Mouse (Mus musculus) MEL (cell line): ENCODE measurements at regions not wholly inside any gene's neighbourhood (a gene's known extent, or its start where the extent isn't known, plus 50 kb on each side); places are given as distances from the start of the nearest gene placed in this dataset.

Source experiments
- CTCF ChIP-seq, 3 experiments: IDR thresholded peaks in 2 of 3; conservative IDR thresholded peaks in 1 of 3; 2 replicates each; pipeline ENCODE4 v1.5.1; 2011 to 2012; ENCODE audit warnings: low read length in 3 of 3, low read depth in 2 of 3, mild to moderate bottlenecking in 2 of 3, improper control_type of control experiment in 1 of 3, inconsistent platforms in 1 of 3, mixed read lengths in 1 of 3, moderate library complexity in 1 of 3; ENCODE audit not compliant: control insufficient read depth in 1 of 3, insufficient read depth in 1 of 3, poor library complexity in 1 of 3, severe bottlenecking in 1 of 3
- E2F4 ChIP-seq: IDR thresholded peaks from 2 replicates; pipeline ENCODE4 v1.6.1; 2011; ENCODE audit warnings: low read depth, low read length, improper control_type of control experiment, borderline replicate concordance
- GABPA ChIP-seq: IDR thresholded peaks from 2 replicates; pipeline ENCODE4 v1.6.1; 2012; ENCODE audit warnings: low read depth, mild to moderate bottlenecking, inconsistent platforms, low read length, improper control_type of control experiment, moderate library complexity
- JUND ChIP-seq: IDR thresholded peaks from 2 replicates; pipeline ENCODE4 v1.6.1; 2011; ENCODE audit warnings: low read depth, mild to moderate bottlenecking, improper control_type of control experiment, low read length
- MAX ChIP-seq: IDR thresholded peaks from 2 replicates; pipeline ENCODE4 v1.6.1; 2011; ENCODE audit warnings: low read length, improper control_type of control experiment
- MXI1 ChIP-seq: IDR thresholded peaks from 2 replicates; pipeline ENCODE4 v1.6.1; 2011; ENCODE audit warnings: mild to moderate bottlenecking, low read depth, low read length, improper control_type of control experiment
- POLR2A ChIP-seq, 2 experiments: IDR thresholded peaks; 2 replicates each; pipeline ENCODE4 v1.6.1; 2011 to 2012; ENCODE audit warnings: low read length in 2 of 2, mild to moderate bottlenecking in 2 of 2, control low read depth in 1 of 2, improper control_type of control experiment in 1 of 2, low read depth in 1 of 2, moderate library complexity in 1 of 2; ENCODE audit not compliant: control insufficient read depth in 1 of 2, insufficient read depth in 1 of 2, poor library complexity in 1 of 2
- SIN3A ChIP-seq: IDR thresholded peaks from 2 replicates; pipeline ENCODE4 v1.6.1; 2012; ENCODE audit warnings: low read length, improper control_type of control experiment, inconsistent platforms
- TAL1 ChIP-seq: IDR thresholded peaks from 2 replicates; pipeline ENCODE4 v1.6.1; 2012; ENCODE audit warnings: mild to moderate bottlenecking, inconsistent platforms, low read length, moderate library complexity, mixed read lengths
- USF2 ChIP-seq, 2 experiments: IDR thresholded peaks; 2 replicates each; pipeline ENCODE4 v1.6.1; 2011 to 2012; ENCODE audit warnings: improper control_type of control experiment in 2 of 2, low read length in 2 of 2, borderline replicate concordance in 1 of 2, inconsistent platforms in 1 of 2, low read depth in 1 of 2, mild to moderate bottlenecking in 1 of 2; ENCODE audit not compliant: insufficient read depth in 1 of 2
- ZC3H11A ChIP-seq: IDR thresholded peaks from 2 replicates; pipeline ENCODE4 v1.6.1; 2012; ENCODE audit warnings: low read depth, mild to moderate bottlenecking, inconsistent platforms, low read length, improper control_type of control experiment

GRCm38 (mm10) chr3:9921730-9922129 lies 166.2 kb upstream of the Gm9833 start:
- no peak for TF ChIP-seq CTCF (IDR thresholded peaks at IDR 0.05 in 2 of 3, conservative IDR thresholded peaks at IDR 0.05 in 1 of 3; ENCODE audit: control insufficient read depth in 1 of 3, insufficient read depth in 1 of 3, low read depth in 2 of 3, low read length in 3 of 3, poor library complexity in 1 of 3, severe bottlenecking in 1 of 3)
- no peak for TF ChIP-seq TAL1
- TF ChIP-seq E2F4: no peak
- no peak for TF ChIP-seq POLR2A (IDR thresholded peaks at IDR 0.05; ENCODE audit: control insufficient read depth in 1 of 2, insufficient read depth in 1 of 2, low read depth in 1 of 2, low read length in 2 of 2, poor library complexity in 1 of 2)
- TF ChIP-seq USF2 (IDR thresholded peaks at IDR 0.05; ENCODE audit: borderline replicate concordance in 1 of 2, insufficient read depth in 1 of 2, low read depth in 1 of 2, low read length in 2 of 2): no peak
- TF ChIP-seq JUND: no peak
- no peak for TF ChIP-seq ZC3H11A
- TF ChIP-seq MXI1: no peak
- TF ChIP-seq MAX: no peak
- no peak for TF ChIP-seq SIN3A
- no peak for TF ChIP-seq GABPA
